Mouse (Mus musculus) limb, embryonic 15.5 days (tissue): ENCODE results near the gene Psmd12. TPM values are rescaled to one million over a fixed set of nuclear protein-coding genes. Genes with fewer than 3 reads are reported as not detected.

Experiments
- ATAC-seq: fragments of 200-750 bp; cut with Nextera tagmentation; 2 replicates; pipeline ENCODE4 v1.8.0; 2017; ENCODE audit warnings: low read depth, moderate TSS enrichment; ENCODE audit not compliant: insufficient number of reproducible peaks, low FRiP score, low TSS enrichment
- H3K27ac ChIP-seq: fragments of 300-500 bp; sonication (generic); 2 replicates; pipeline ENCODE4 v1.5.1; 2015; ENCODE audit warnings: moderate library complexity, mild to moderate bottlenecking, inconsistent platforms
- H3K27me3 ChIP-seq: fragments of 300-500 bp; sonication (generic); 2 replicates; pipeline ENCODE4 v1.6.1; 2015; ENCODE audit warnings: inconsistent platforms
- H3K36me3 ChIP-seq: fragments of 300-500 bp; sonication (generic); 2 replicates; pipeline ENCODE4 v1.6.1; 2015; ENCODE audit warnings: inconsistent platforms
- H3K4me1 ChIP-seq: fragments of 300-500 bp; sonication (generic); 2 replicates; pipeline ENCODE4 v1.6.1; 2015; ENCODE audit warnings: inconsistent platforms
- H3K4me2 ChIP-seq: fragments of 300-500 bp; sonication (generic); 2 replicates; pipeline ENCODE4 v1.6.1; 2015; ENCODE audit warnings: mild to moderate bottlenecking, inconsistent platforms
- H3K4me3 ChIP-seq: fragments of 300-500 bp; sonication (generic); 2 replicates; pipeline ENCODE4 v1.5.1; 2015; ENCODE audit warnings: mild to moderate bottlenecking, inconsistent platforms
- H3K9ac ChIP-seq: fragments of 300-500 bp; sonication (generic); 2 replicates; pipeline ENCODE4 v1.6.1; 2015; ENCODE audit warnings: inconsistent platforms
- H3K9me3 ChIP-seq: fragments of 300-500 bp; sonication (generic); 2 replicates; pipeline ENCODE4 v1.6.1; 2016; ENCODE audit warnings: inconsistent platforms
- WGBS: fragments of 180-500 bp; shearing (Covaris S2); methylation state at CpG from one replicate; pipeline ENCODE4 v1.1.7; 2015; 5-methylcytosine and 5-hydroxymethylcytosine counted together
- polyA plus RNA-seq: library from polyadenylated mRNA; unstranded; fragments of >200 nt; fragmentation: Nextera tagmentation; extraction: Ambion mirVana; gene quantifications from 2 replicates; pipeline ENCODE4 v1.2.1, GENCODE M21; 2015

The Psmd12 gene
- polyA plus RNA-seq = 157 and 165 TPM in 2 replicates

GRCm38 (mm10) chr11:107479053-107479861 is at the start of gene Psmd12:
Psmd12 (plus strand) TSS chr11:107479484.
- Histone ChIP-seq H3K36me3 (peaks cover under 1% of the 10 kb centered on the region; the same call in 1 of the 2 replicates), H3K9ac (peak within 1 kb of the TSS; percentile 95), H3K27ac (peak within 1 kb of the TSS; percentile 83), H3K4me3 (peak within 1 kb of the TSS; percentile 96), H3K4me1 (peaks cover 13% of the 10 kb centered on the region), H3K4me2 (peak within 1 kb of the TSS; percentile 67), H3K27me3 (no peaks in the 10 kb centered on the region), H3K9me3 (no peaks in the 10 kb centered on the region)
- WGBS = under 1% methylated on average over 51 of the region's 51 CpGs
- peak; percentile 98 for ATAC-seq

- Histone ChIP-seq H3K4me1 (0 out of 2 replicates have a peak, but pooled peaks cover 9% of the 10 kb centered on the region), H3K27ac (no peak overlapping the region), H3K4me3 (no peak overlapping the region), H3K9me3 (no peaks in the 10 kb centered on the region), H3K9ac (no peak overlapping the region), H3K27me3 (no peaks in the 10 kb centered on the region), H3K36me3 (0 out of 2 replicates have a peak, but pooled peaks cover 2% of the 10 kb centered on the region), H3K4me2 (no peak overlapping the region)
- 81% methylated on average over 7 of the region's 7 CpGs for WGBS
- ATAC-seq = no peak
Observed at GRCm38 (mm10) chr11:107431197-107431965, 47.9 kb upstream of the Psmd12 start.

GRCm38 (mm10) chr11:107435776-107436449 is 43.4 kb upstream of the Psmd12 start:
- Histone ChIP-seq H3K4me2 (no peak overlapping the region), H3K4me1 (peaks cover 11% of the 10 kb centered on the region; the same call in 1 of the 2 replicates), H3K27me3 (no peaks in the 10 kb centered on the region), H3K36me3 (no peaks in the 10 kb centered on the region), H3K9me3 (no peaks in the 10 kb centered on the region), H3K4me3 (no peak overlapping the region), H3K9ac (no peak overlapping the region), H3K27ac (no peak overlapping the region)
- 90% methylated on average over 6 of the region's 6 CpGs for WGBS
- ATAC-seq = no peak

- Histone ChIP-seq H3K9ac (no peak overlapping the region), H3K36me3 (no peaks in the 10 kb centered on the region), H3K4me3 (no peak overlapping the region), H3K27me3 (no peaks in the 10 kb centered on the region), H3K4me1 (peaks cover 8% of the 10 kb centered on the region; the same call in 1 of the 2 replicates), H3K9me3 (no peaks in the 10 kb centered on the region), H3K4me2 (no peak overlapping the region), H3K27ac (no peak overlapping the region)
- ATAC-seq = no peak
- WGBS = 15% methylated on average over 4 of the region's 4 CpGs
Observed at GRCm38 (mm10) chr11:107437723-107438122, 41.6 kb upstream of the Psmd12 start.

- H3K4me2 ChIP-seq = no peak overlapping the region
- H3K9ac ChIP-seq = no peak overlapping the region
- no peak overlapping the region for H3K4me3 ChIP-seq
- WGBS = 45% methylated on average over 3 of the region's 3 CpGs
- ATAC-seq = no peak
- no peak overlapping the region for H3K27ac ChIP-seq
- no peaks in the 10 kb centered on the region for H3K27me3 ChIP-seq
- no peaks in the 10 kb centered on the region for H3K9me3 ChIP-seq
- H3K36me3 ChIP-seq = no peaks in the 10 kb centered on the region
- peaks cover 4% of the 10 kb centered on the region; the same call in 1 of the 2 replicates for H3K4me1 ChIP-seq
Observed at GRCm38 (mm10) chr11:107438140-107438539, 41.1 kb upstream of the Psmd12 start.

- WGBS = 54% methylated on average over 3 of the region's 3 CpGs
- ATAC-seq = no peak
- Histone ChIP-seq H3K9me3 (no peaks in the 10 kb centered on the region), H3K4me1 (peaks cover 2% of the 10 kb centered on the region; the same call in 1 of the 2 replicates), H3K4me2 (no peak overlapping the region), H3K27me3 (no peaks in the 10 kb centered on the region), H3K27ac (no peak overlapping the region), H3K9ac (no peak overlapping the region), H3K36me3 (no peaks in the 10 kb centered on the region), H3K4me3 (no peak overlapping the region)
Observed at GRCm38 (mm10) chr11:107441050-107441449, 38.2 kb upstream of the Psmd12 start.

- peaks cover 13% of the 10 kb centered on the region for H3K4me1 ChIP-seq
- H3K9me3 ChIP-seq = no peaks in the 10 kb centered on the region
- no peaks in the 10 kb centered on the region for H3K36me3 ChIP-seq
- H3K27ac ChIP-seq = no peak overlapping the region
- 79% methylated on average over 12 of the region's 12 CpGs for WGBS
- no peak overlapping the region for H3K4me3 ChIP-seq
- no peak for ATAC-seq
- H3K27me3 ChIP-seq = no peaks in the 10 kb centered on the region
- H3K9ac ChIP-seq = no peak overlapping the region
- no peak overlapping the region for H3K4me2 ChIP-seq
Observed at GRCm38 (mm10) chr11:107443121-107444095, 35.9 kb upstream of the Psmd12 start.

GRCm38 (mm10) chr11:107445683-107446082 is 33.6 kb upstream of the Psmd12 start:
- no peak overlapping the region for H3K27ac ChIP-seq
- H3K36me3 ChIP-seq = no peaks in the 10 kb centered on the region
- H3K9me3 ChIP-seq = no peaks in the 10 kb centered on the region
- no peak for ATAC-seq
- peaks cover 23% of the 10 kb centered on the region for H3K4me1 ChIP-seq
- H3K27me3 ChIP-seq = no peaks in the 10 kb centered on the region
- H3K4me2 ChIP-seq = no peak overlapping the region
- 83% methylated on average over 3 of the region's 3 CpGs for WGBS
- no peak overlapping the region for H3K4me3 ChIP-seq
- no peak overlapping the region for H3K9ac ChIP-seq

- H3K27ac ChIP-seq = no peak overlapping the region
- H3K4me3 ChIP-seq = no peak overlapping the region
- 65% methylated on average over 6 of the region's 6 CpGs for WGBS
- no peak overlapping the region for H3K4me2 ChIP-seq
- H3K36me3 ChIP-seq = no peaks in the 10 kb centered on the region
- no peaks in the 10 kb centered on the region for H3K9me3 ChIP-seq
- no peak for ATAC-seq
- peaks cover 23% of the 10 kb centered on the region for H3K4me1 ChIP-seq
- H3K9ac ChIP-seq = no peak overlapping the region
- H3K27me3 ChIP-seq = no peaks in the 10 kb centered on the region
Observed at GRCm38 (mm10) chr11:107446650-107447049, 32.6 kb upstream of the Psmd12 start.

GRCm38 (mm10) chr11:107447349-107447748 is 31.9 kb upstream of the Psmd12 start:
- H3K4me2 ChIP-seq = no peak overlapping the region
- 49% methylated on average over 5 of the region's 5 CpGs for WGBS
- no peaks in the 10 kb centered on the region for H3K27me3 ChIP-seq
- ATAC-seq = no peak
- no peak overlapping the region for H3K27ac ChIP-seq
- no peaks in the 10 kb centered on the region for H3K9me3 ChIP-seq
- no peak overlapping the region for H3K9ac ChIP-seq
- H3K4me3 ChIP-seq = no peak overlapping the region
- H3K4me1 ChIP-seq = peaks cover 23% of the 10 kb centered on the region
- no peaks in the 10 kb centered on the region for H3K36me3 ChIP-seq

- H3K4me3 ChIP-seq = no peak overlapping the region
- H3K9ac ChIP-seq = no peak overlapping the region
- no peak overlapping the region for H3K4me2 ChIP-seq
- no peaks in the 10 kb centered on the region for H3K27me3 ChIP-seq
- H3K4me1 ChIP-seq = peaks cover 23% of the 10 kb centered on the region
- H3K36me3 ChIP-seq = no peaks in the 10 kb centered on the region
- no peaks in the 10 kb centered on the region for H3K9me3 ChIP-seq
- whole genome bisulfite sequencing = 78% methylated on average over 9 of the region's 9 CpGs
- no peak for ATAC-seq
- H3K27ac ChIP-seq = no peak overlapping the region
Observed at GRCm38 (mm10) chr11:107447915-107448314, 31.4 kb upstream of the Psmd12 start.
